Mouse (Mus musculus): ENCODE measurements around the gene Eif4e3. TPM values are rescaled to one million over a fixed set of nuclear protein-coding genes. Genes with fewer than 3 reads are reported as not detected.

Gene Eif4e3
- polyA plus RNA-seq (2015; fragmentation: Nextera tagmentation; extraction: Ambion mirVana), result 3.8 and 4.3 TPM in 2 replicates

- WGBS (ENCODE audit: insufficient replicate concordance), result under 1% methylated on average over 60 of the region's 75 CpGs
- peak; percentile 74 for DNase-seq
Measured at GRCm38 (mm10) chr6:99666318-99667171, at the start of gene Eif4e3, which contains the start of gene Gm20696. TSS of gene Eif4e3 (minus strand) at chr6:99666771. TSS of gene Gm20696 (minus strand) at chr6:99666797.

GRCm38 (mm10) chr6:99715913-99716312 is 49.3 kb upstream of the Eif4e3 start:
- 42% methylated on average over 5 of the region's 6 CpGs for WGBS (ENCODE audit: insufficient replicate concordance)

More at GRCm38 (mm10) chr6:99666318-99667171, at the start of gene Eif4e3, which contains the start of gene Gm20696:
- peak within 1 kb of the TSS; percentile 67 for H3K4me3 ChIP-seq (ENCODE audit: low read depth, low read length)
- H3K4me1 ChIP-seq (ENCODE audit: insufficient read depth), result no peaks in the 10 kb centered on the region
- ATAC-seq, result peak; percentile 78
- H3K36me3 ChIP-seq (replicated peaks; ENCODE audit: insufficient read depth, low read length), result no peaks in the 10 kb centered on the region
- H3K9ac ChIP-seq (replicated peaks), result peak within 1 kb of the TSS; percentile 72
- no peaks in the 10 kb centered on the region for H3K9me3 ChIP-seq (ENCODE audit: low read length)
- TF ChIP-seq EP300 (IDR thresholded peaks at IDR 0.05; ENCODE audit: low read depth) (no peak), CTCF (IDR thresholded peaks at IDR 0.05; ENCODE audit: low read depth) (no peak)
- peak within 1 kb of the TSS; percentile 82 for H3K4me2 ChIP-seq (ENCODE audit: low read depth, low read length)
- peaks cover 4% of the 10 kb centered on the region; the same call in 1 of the 2 replicates for H3K27me3 ChIP-seq (ENCODE audit: insufficient read depth, low read length)
- H3K27ac ChIP-seq (ENCODE audit: low read depth), result peak within 1 kb of the TSS; percentile 59

GRCm38 (mm10) chr6:99715191-99715590 is 48.6 kb upstream of the Eif4e3 start:
- no peaks in the 10 kb centered on the region for H3K27me3 ChIP-seq (ENCODE audit: insufficient read depth, low read length)
- no peaks in the 10 kb centered on the region for H3K36me3 ChIP-seq (replicated peaks; ENCODE audit: insufficient read depth, low read length)
- no peak overlapping the region for H3K9ac ChIP-seq (replicated peaks)
- H3K27ac ChIP-seq (ENCODE audit: low read depth), result no peak overlapping the region
- no peak overlapping the region for H3K4me3 ChIP-seq (ENCODE audit: low read depth, low read length)
- 49% methylated on average over 6 of the region's 6 CpGs for WGBS (ENCODE audit: insufficient replicate concordance)
- no peak for DNase-seq
- no peak overlapping the region for H3K4me2 ChIP-seq (ENCODE audit: low read depth, low read length)
- ATAC-seq, result no peak
- H3K4me1 ChIP-seq (ENCODE audit: insufficient read depth), result no peaks in the 10 kb centered on the region
- H3K9me3 ChIP-seq (ENCODE audit: low read length), result no peaks in the 10 kb centered on the region
- TF ChIP-seq EP300 (IDR thresholded peaks at IDR 0.05; ENCODE audit: low read depth), result no peak
- TF ChIP-seq CTCF (IDR thresholded peaks at IDR 0.05; ENCODE audit: low read depth), result no peak

More at GRCm38 (mm10) chr6:99715913-99716312, 49.3 kb upstream of the Eif4e3 start:
- H3K9me3 ChIP-seq (ENCODE audit: low read length), result no peaks in the 10 kb centered on the region
- H3K27ac ChIP-seq (ENCODE audit: low read depth), result no peak overlapping the region
- no peaks in the 10 kb centered on the region for H3K4me1 ChIP-seq (ENCODE audit: insufficient read depth)
- TF ChIP-seq CTCF (IDR thresholded peaks at IDR 0.05; ENCODE audit: low read depth) (no peak), EP300 (IDR thresholded peaks at IDR 0.05; ENCODE audit: low read depth) (no peak)
- no peak overlapping the region for H3K9ac ChIP-seq (replicated peaks)
- H3K36me3 ChIP-seq (replicated peaks; ENCODE audit: insufficient read depth, low read length), result no peaks in the 10 kb centered on the region
- ATAC-seq (no peak), DNase-seq (no peak)
- H3K4me3 ChIP-seq (ENCODE audit: low read depth, low read length), result no peak overlapping the region
- H3K4me2 ChIP-seq (ENCODE audit: low read depth, low read length), result no peak overlapping the region
- H3K27me3 ChIP-seq (ENCODE audit: insufficient read depth, low read length), result no peaks in the 10 kb centered on the region

- Histone ChIP-seq H3K9ac (replicated peaks) (no peak overlapping the region), H3K4me1 (ENCODE audit: insufficient read depth) (no peaks in the 10 kb centered on the region), H3K9me3 (ENCODE audit: low read length) (no peaks in the 10 kb centered on the region), H3K4me2 (ENCODE audit: low read depth, low read length) (no peak overlapping the region), H3K4me3 (ENCODE audit: low read depth, low read length) (no peak overlapping the region), H3K27ac (ENCODE audit: low read depth) (no peak overlapping the region), H3K36me3 (replicated peaks; ENCODE audit: insufficient read depth, low read length) (no peaks in the 10 kb centered on the region), H3K27me3 (ENCODE audit: insufficient read depth, low read length) (no peaks in the 10 kb centered on the region)
- no peak for TF ChIP-seq EP300 (IDR thresholded peaks at IDR 0.05; ENCODE audit: low read depth)
- TF ChIP-seq CTCF (IDR thresholded peaks at IDR 0.05; ENCODE audit: low read depth), result no peak
- WGBS (ENCODE audit: insufficient replicate concordance), result 73% methylated on average over 5 of the region's 5 CpGs
- ATAC-seq (no peak), DNase-seq (no peak)
Measured at GRCm38 (mm10) chr6:99713256-99713655, 46.7 kb upstream of the Eif4e3 start.

- H3K4me3 ChIP-seq (ENCODE audit: low read depth, low read length), result no peak overlapping the region
- TF ChIP-seq CTCF (IDR thresholded peaks at IDR 0.05; ENCODE audit: low read depth), result no peak
- TF ChIP-seq EP300 (IDR thresholded peaks at IDR 0.05; ENCODE audit: low read depth), result no peak
- no peaks in the 10 kb centered on the region for H3K4me1 ChIP-seq (ENCODE audit: insufficient read depth)
- H3K4me2 ChIP-seq (ENCODE audit: low read depth, low read length), result no peak overlapping the region
- H3K27ac ChIP-seq (ENCODE audit: low read depth), result no peak overlapping the region
- no peaks in the 10 kb centered on the region for H3K9me3 ChIP-seq (ENCODE audit: low read length)
- no peaks in the 10 kb centered on the region for H3K36me3 ChIP-seq (replicated peaks; ENCODE audit: insufficient read depth, low read length)
- ATAC-seq (no peak), DNase-seq (no peak)
- H3K9ac ChIP-seq (replicated peaks), result no peak overlapping the region
- H3K27me3 ChIP-seq (ENCODE audit: insufficient read depth, low read length), result no peaks in the 10 kb centered on the region
- WGBS (ENCODE audit: insufficient replicate concordance), result 59% methylated on average over 11 of the region's 11 CpGs
Measured at GRCm38 (mm10) chr6:99711576-99712101, 45.1 kb upstream of the Eif4e3 start.

GRCm38 (mm10) chr6:99700484-99700883 is 33.9 kb upstream of the Eif4e3 start:
- no peak for DNase-seq
- no peak for TF ChIP-seq CTCF (IDR thresholded peaks at IDR 0.05; ENCODE audit: low read depth)
- TF ChIP-seq EP300 (IDR thresholded peaks at IDR 0.05; ENCODE audit: low read depth), result no peak
- 73% methylated on average over 3 of the region's 3 CpGs for WGBS (ENCODE audit: insufficient replicate concordance)

More at GRCm38 (mm10) chr6:99700484-99700883, 33.9 kb upstream of the Eif4e3 start:
- no peak overlapping the region for H3K4me2 ChIP-seq (ENCODE audit: low read depth, low read length)
- H3K9ac ChIP-seq (replicated peaks), result no peak overlapping the region
- H3K4me1 ChIP-seq (ENCODE audit: insufficient read depth), result no peaks in the 10 kb centered on the region
- no peaks in the 10 kb centered on the region for H3K9me3 ChIP-seq (ENCODE audit: low read length)
- no peak overlapping the region for H3K4me3 ChIP-seq (ENCODE audit: low read depth, low read length)
- peaks cover 22% of the 10 kb centered on the region for H3K27me3 ChIP-seq (ENCODE audit: insufficient read depth, low read length)
- no peaks in the 10 kb centered on the region for H3K36me3 ChIP-seq (replicated peaks; ENCODE audit: insufficient read depth, low read length)
- ATAC-seq, result no peak
- no peak overlapping the region for H3K27ac ChIP-seq (ENCODE audit: low read depth)
